Mouse (Mus musculus) lung, embryonic 14.5 days (tissue): ENCODE measurements around the gene Hip1r. TPM values are rescaled to one million over a fixed set of nuclear protein-coding genes. Genes with fewer than 3 reads are reported as not detected.

Experiments used
- ATAC-seq: fragments of 200-750 bp; cut with Nextera tagmentation; 2 replicates; pipeline ENCODE4 v1.8.0; 2017; ENCODE audit warnings: mild to moderate bottlenecking, moderate TSS enrichment, moderate library complexity; ENCODE audit not compliant: insufficient read depth
- DNase-seq: peaks from one replicate; pipeline ENCODE4 v3.0.0-alpha.2; 2015
- H3K27ac ChIP-seq: fragments of 300-500 bp; sonication (generic); 2 replicates; pipeline ENCODE4 v1.5.1; 2014; ENCODE audit warnings: low read depth, mild to moderate bottlenecking, moderate library complexity
- H3K27me3 ChIP-seq: fragments of 300-500 bp; sonication (generic); 2 replicates; pipeline ENCODE4 v1.6.1; 2014; ENCODE audit warnings: low read length, control low read depth; ENCODE audit not compliant: insufficient read depth
- H3K36me3 ChIP-seq: fragments of 300-500 bp; sonication (generic); 2 replicates; pipeline ENCODE4 v1.6.1; 2014; ENCODE audit warnings: control low read depth; ENCODE audit not compliant: insufficient read depth
- H3K4me1 ChIP-seq: fragments of 300-500 bp; sonication (generic); 2 replicates; pipeline ENCODE4 v1.6.1; 2014; ENCODE audit warnings: antibody characterized with exemption, control low read depth; ENCODE audit not compliant: insufficient read depth
- H3K4me2 ChIP-seq: fragments of 300-500 bp; sonication (generic); 2 replicates; pipeline ENCODE4 v1.6.1; 2014; ENCODE audit warnings: mild to moderate bottlenecking
- H3K4me3 ChIP-seq: fragments of 300-500 bp; sonication (generic); 2 replicates; pipeline ENCODE4 v1.5.1; 2014; ENCODE audit warnings: low read depth, low read length
- H3K9ac ChIP-seq: fragments of 300-500 bp; sonication (generic); 2 replicates; pipeline ENCODE4 v1.6.1; 2014
- H3K9me3 ChIP-seq: fragments of 300-500 bp; sonication (generic); 2 replicates; pipeline ENCODE4 v1.6.1; 2016; ENCODE audit warnings: low read depth, low read length, control low read depth
- CTCF ChIP-seq: IDR thresholded peaks from 2 replicates; pipeline ENCODE4 v1.5.1; 2016; ENCODE audit warnings: antibody characterized with exemption, low read depth
- WGBS: fragments of 180-500 bp; shearing (Covaris S2); extraction: QIAGEN DNeasy Blood & Tissue Kit; methylation state at CpG from one replicate; pipeline ENCODE4 v1.1.7; 2014; 5-methylcytosine and 5-hydroxymethylcytosine counted together
- polyA plus RNA-seq: library from polyadenylated mRNA; unstranded; fragments of >200 nt; fragmentation: Nextera tagmentation; extraction: Ambion mirVana; gene quantifications from 2 replicates; pipeline ENCODE4 v1.2.1, GENCODE M21; 2014

The Hip1r gene
- polyA plus RNA-seq, 1 experiment from 2014 or later, result 9.1 TPM

DNA sequence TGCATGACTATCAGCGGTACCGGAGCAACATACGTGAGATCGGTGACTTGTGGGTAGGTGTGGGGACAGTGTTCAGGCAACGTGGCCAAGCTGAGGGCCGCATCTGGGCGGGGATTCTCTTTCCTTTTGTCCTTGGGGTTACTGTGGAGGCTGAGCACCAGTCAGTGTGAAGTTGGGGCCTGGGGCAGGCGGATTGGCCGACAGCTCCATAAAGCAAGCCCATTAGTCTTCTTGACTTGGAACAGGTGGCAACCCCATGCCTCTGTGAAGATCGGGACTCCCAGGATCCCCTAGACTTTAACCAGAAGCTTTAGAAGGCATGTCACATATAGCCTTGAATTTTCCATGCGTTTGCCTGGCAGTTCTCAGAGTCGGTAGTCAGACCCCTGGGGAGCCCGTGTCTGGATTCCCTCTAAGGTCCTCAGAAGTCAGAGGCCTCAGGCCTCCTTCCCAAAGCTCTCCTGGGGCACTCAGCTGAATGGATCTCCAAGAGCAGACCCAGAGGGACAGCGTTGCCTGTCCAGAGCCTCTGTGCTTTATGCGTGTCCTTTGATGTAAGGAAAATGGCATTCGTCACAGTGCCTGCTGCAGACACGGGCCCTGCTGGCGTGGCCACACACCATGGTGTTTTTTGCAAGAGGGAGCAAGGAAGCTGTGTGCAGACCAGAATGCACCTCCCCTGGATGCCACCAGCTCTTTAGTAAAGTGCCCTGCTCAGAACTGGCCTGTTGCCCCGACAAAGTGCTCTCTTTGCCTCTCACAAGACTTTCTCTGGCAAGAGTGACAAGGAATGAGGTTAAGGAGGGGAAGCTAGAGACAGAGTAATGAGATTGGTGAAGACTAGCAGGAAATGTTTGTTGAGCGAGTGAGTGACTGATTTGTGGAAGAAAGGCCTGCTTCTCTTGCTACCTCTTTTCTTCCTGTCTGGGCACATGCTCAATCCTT, 16.8 kb downstream of the Hip1r start:
- no peak overlapping the region for H3K4me3 ChIP-seq
- no peak for TF ChIP-seq CTCF
- 68% methylated on average over 20 of the region's 20 CpGs for WGBS
- no peak overlapping the region for H3K9ac ChIP-seq
- H3K4me2 ChIP-seq, result no peak overlapping the region
- H3K27ac ChIP-seq, result no peak overlapping the region
- H3K27me3 ChIP-seq, result no peaks in the 10 kb centered on the region
- no peak for DNase-seq
- H3K4me1 ChIP-seq, result no peaks in the 10 kb centered on the region
- H3K9me3 ChIP-seq, result no peaks in the 10 kb centered on the region
- ATAC-seq, result no peak
- no peaks in the 10 kb centered on the region for H3K36me3 ChIP-seq

- TF ChIP-seq CTCF, result no peak
- no peaks in the 10 kb centered on the region for H3K27me3 ChIP-seq
- WGBS, result 72% methylated on average over 6 of the region's 6 CpGs
- H3K9me3 ChIP-seq, result no peaks in the 10 kb centered on the region
- no peak overlapping the region for H3K27ac ChIP-seq
- ATAC-seq, result no peak
- no peak overlapping the region for H3K4me3 ChIP-seq
- no peak for DNase-seq
- no peak overlapping the region for H3K4me2 ChIP-seq
- H3K4me1 ChIP-seq, result no peaks in the 10 kb centered on the region
- no peak overlapping the region for H3K9ac ChIP-seq
- no peaks in the 10 kb centered on the region for H3K36me3 ChIP-seq
Observed at GRCm38 (mm10) chr5:123991321-123991720, 17.9 kb downstream of the Hip1r start.

- ATAC-seq, result peak; percentile 20; the same call in 1 of the 2 replicates
- DNase-seq, result peak; percentile 47
- no peak for TF ChIP-seq CTCF
- H3K27me3 ChIP-seq, result no peaks in the 10 kb centered on the region
- H3K4me3 ChIP-seq, result no peak overlapping the region
- no peak overlapping the region for H3K4me2 ChIP-seq
- no peaks in the 10 kb centered on the region for H3K4me1 ChIP-seq
- WGBS, result 68% methylated on average over 10 of the region's 10 CpGs
- no peak overlapping the region for H3K9ac ChIP-seq
- no peaks in the 10 kb centered on the region for H3K36me3 ChIP-seq
- H3K9me3 ChIP-seq, result no peaks in the 10 kb centered on the region
- H3K27ac ChIP-seq, result 0 out of 2 replicates have a peak overlapping the region, but pooled peaks have one; percentile 25
Observed at GRCm38 (mm10) chr5:123992193-123992637, 18.8 kb downstream of the Hip1r start.

GRCm38 (mm10) chr5:123992794-123993193, 19.4 kb downstream of the Hip1r start:
- H3K4me2 ChIP-seq, result no peak overlapping the region
- H3K27me3 ChIP-seq, result no peaks in the 10 kb centered on the region
- ATAC-seq (peak; percentile 64; the same call in 1 of the 2 replicates), DNase-seq (peak; percentile 93)
- no peaks in the 10 kb centered on the region for H3K9me3 ChIP-seq
- H3K27ac ChIP-seq, result 0 out of 2 replicates have a peak overlapping the region, but pooled peaks have one; percentile 25
- no peak overlapping the region for H3K9ac ChIP-seq
- H3K4me3 ChIP-seq, result no peak overlapping the region
- 34% methylated on average over 5 of the region's 5 CpGs for WGBS
- peak; percentile 92 for TF ChIP-seq CTCF
- H3K4me1 ChIP-seq, result no peaks in the 10 kb centered on the region
- no peaks in the 10 kb centered on the region for H3K36me3 ChIP-seq

- Histone ChIP-seq H3K4me1 (no peaks in the 10 kb centered on the region), H3K4me3 (no peak overlapping the region), H3K9ac (no peak overlapping the region), H3K9me3 (no peaks in the 10 kb centered on the region), H3K27me3 (no peaks in the 10 kb centered on the region), H3K27ac (peak overlapping the region; percentile 6; the same call in 1 of the 2 replicates), H3K36me3 (no peaks in the 10 kb centered on the region), H3K4me2 (no peak overlapping the region)
- DNase-seq (peak; percentile 69), ATAC-seq (peak; percentile 55)
- WGBS, result 63% methylated on average over 7 of the region's 7 CpGs
- TF ChIP-seq CTCF, result no peak
Observed at GRCm38 (mm10) chr5:123993263-123994036, 20.0 kb downstream of the Hip1r start.

- no peaks in the 10 kb centered on the region for H3K9me3 ChIP-seq
- H3K27me3 ChIP-seq, result no peaks in the 10 kb centered on the region
- no peak for ATAC-seq
Observed at GRCm38 (mm10) chr5:123994468-123994867, 21.0 kb downstream of the Hip1r start.

GRCm38 (mm10) chr5:123995388-123995787, 22.0 kb downstream of the Hip1r start:
- no peak for ATAC-seq
- Histone ChIP-seq H3K36me3 (no peaks in the 10 kb centered on the region), H3K9ac (no peak overlapping the region), H3K4me2 (no peak overlapping the region), H3K27ac (no peak overlapping the region), H3K27me3 (no peaks in the 10 kb centered on the region), H3K4me1 (no peaks in the 10 kb centered on the region), H3K4me3 (no peak overlapping the region), H3K9me3 (no peaks in the 10 kb centered on the region)
- WGBS, result 58% methylated on average over 6 of the region's 6 CpGs
- DNase-seq, result no peak
- no peak for TF ChIP-seq CTCF

More at GRCm38 (mm10) chr5:123994468-123994867, 21.0 kb downstream of the Hip1r start:
- 92% methylated on average over 7 of the region's 7 CpGs for WGBS
- H3K9ac ChIP-seq, result no peak overlapping the region
- H3K27ac ChIP-seq, result no peak overlapping the region
- no peaks in the 10 kb centered on the region for H3K36me3 ChIP-seq
- H3K4me3 ChIP-seq, result no peak overlapping the region
- H3K4me2 ChIP-seq, result no peak overlapping the region
- TF ChIP-seq CTCF, result no peak
- no peak for DNase-seq
- H3K4me1 ChIP-seq, result no peaks in the 10 kb centered on the region
